Mouse (Mus musculus) intestine, embryonic 15.5 days (tissue): ENCODE measurements around the gene Pdha1. TPM values are rescaled to one million over a fixed set of nuclear protein-coding genes. Genes with fewer than 3 reads are reported as not detected.

Experiments used
- ATAC-seq: fragments of 200-750 bp; cut with Nextera tagmentation; 2 replicates; pipeline ENCODE4 v1.8.0; 2017; ENCODE audit warnings: moderate TSS enrichment, moderate library complexity
- H3K27ac ChIP-seq: fragments of 300-500 bp; sonication (generic); 2 replicates; pipeline ENCODE4 v1.5.1; 2015; ENCODE audit warnings: mild to moderate bottlenecking, inconsistent platforms
- H3K27me3 ChIP-seq: fragments of 300-500 bp; sonication (generic); replicated peaks from 2 replicates; pipeline ENCODE4 v1.6.1; 2015; ENCODE audit warnings: inconsistent platforms
- H3K36me3 ChIP-seq: fragments of 300-500 bp; sonication (generic); 2 replicates; pipeline ENCODE4 v1.6.1; 2015; ENCODE audit warnings: inconsistent platforms
- H3K4me1 ChIP-seq: fragments of 300-500 bp; sonication (generic); replicated peaks from 2 replicates; pipeline ENCODE4 v1.6.1; 2015; ENCODE audit warnings: inconsistent platforms
- H3K4me2 ChIP-seq: fragments of 300-500 bp; sonication (generic); replicated peaks from 2 replicates; pipeline ENCODE4 v1.6.1; 2015; ENCODE audit warnings: mild to moderate bottlenecking, inconsistent platforms
- H3K4me3 ChIP-seq: fragments of 300-500 bp; sonication (generic); replicated peaks from 2 replicates; pipeline ENCODE4 v1.5.1; 2015; ENCODE audit warnings: inconsistent platforms
- H3K9ac ChIP-seq: fragments of 300-500 bp; sonication (generic); 2 replicates; pipeline ENCODE4 v1.6.1; 2015; ENCODE audit warnings: inconsistent platforms
- H3K9me3 ChIP-seq: fragments of 300-500 bp; sonication (generic); 2 replicates; pipeline ENCODE4 v1.6.1; 2016; ENCODE audit warnings: inconsistent platforms
- WGBS: fragments of 180-500 bp; shearing (Covaris S2); methylation state at CpG from one replicate; pipeline ENCODE4 v1.1.7; 2015; 5-methylcytosine and 5-hydroxymethylcytosine counted together
- polyA plus RNA-seq: library from polyadenylated mRNA; unstranded; fragments of >200 nt; fragmentation: Nextera tagmentation; extraction: Ambion mirVana; gene quantifications from 2 replicates; pipeline ENCODE4 v1.2.1, GENCODE M21; 2015

Gene Pdha1
- polyA plus RNA-seq: 141 and 145 TPM in 2 replicates

DNA sequence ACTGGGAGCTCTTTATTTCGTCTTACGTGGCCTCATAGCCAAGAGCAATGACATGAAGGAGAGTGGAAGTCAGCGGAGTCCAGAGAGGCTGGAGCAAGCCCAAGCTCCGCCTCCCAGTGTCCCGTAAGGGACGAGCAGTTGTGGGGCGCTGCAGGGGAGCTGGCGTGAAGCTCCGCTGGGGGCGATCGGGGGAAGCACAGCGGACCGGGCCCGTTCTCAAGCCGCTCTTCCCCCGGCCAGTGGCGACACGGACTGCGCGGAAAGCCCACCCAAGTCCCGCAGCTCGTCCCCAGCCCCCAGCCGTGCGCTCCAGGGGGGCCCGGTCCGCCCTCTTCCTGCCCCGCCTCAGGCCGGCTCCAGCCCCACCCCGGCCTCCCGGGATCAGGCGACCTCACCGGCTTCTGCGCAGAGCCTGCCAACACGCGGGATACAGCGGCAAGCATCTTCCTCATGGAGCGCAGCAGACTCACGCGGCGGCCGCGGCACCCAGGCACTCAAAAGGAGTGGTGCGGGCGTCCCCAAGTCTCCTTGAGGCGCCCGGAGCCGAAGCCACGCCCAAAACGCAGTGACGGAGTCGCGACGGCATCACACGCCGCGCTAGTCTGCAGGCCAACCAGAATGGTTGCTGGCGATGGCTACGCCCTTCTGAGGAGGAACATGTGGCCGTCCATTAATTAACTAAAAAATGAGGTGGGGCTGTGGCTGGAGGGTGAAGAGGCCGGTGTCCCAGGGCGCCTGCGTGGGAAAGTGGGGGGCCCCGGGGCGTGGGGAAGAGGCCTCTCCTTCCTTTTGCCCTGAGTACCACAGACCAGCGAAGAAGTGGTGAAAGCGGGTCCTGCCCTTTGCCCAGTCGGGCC is at the start of gene Pdha1:
Pdha1 (minus strand) TSS at position 553 of the 857 bp plus-strand sequence.
- no peaks in the 10 kb centered on the region for H3K9me3 ChIP-seq
- WGBS: 20% methylated on average over 64 of the region's 67 CpGs
- H3K4me1 ChIP-seq: no peaks in the 10 kb centered on the region
- peak within 1 kb of the TSS; percentile 66 for H3K9ac ChIP-seq
- peak within 1 kb of the TSS; percentile 58 for H3K4me2 ChIP-seq
- H3K27me3 ChIP-seq: no peaks in the 10 kb centered on the region
- no peaks in the 10 kb centered on the region for H3K36me3 ChIP-seq
- ATAC-seq: peak; percentile 98
- peak within 1 kb of the TSS; percentile 94 for H3K27ac ChIP-seq
- H3K4me3 ChIP-seq: peak within 1 kb of the TSS; percentile 58

DNA sequence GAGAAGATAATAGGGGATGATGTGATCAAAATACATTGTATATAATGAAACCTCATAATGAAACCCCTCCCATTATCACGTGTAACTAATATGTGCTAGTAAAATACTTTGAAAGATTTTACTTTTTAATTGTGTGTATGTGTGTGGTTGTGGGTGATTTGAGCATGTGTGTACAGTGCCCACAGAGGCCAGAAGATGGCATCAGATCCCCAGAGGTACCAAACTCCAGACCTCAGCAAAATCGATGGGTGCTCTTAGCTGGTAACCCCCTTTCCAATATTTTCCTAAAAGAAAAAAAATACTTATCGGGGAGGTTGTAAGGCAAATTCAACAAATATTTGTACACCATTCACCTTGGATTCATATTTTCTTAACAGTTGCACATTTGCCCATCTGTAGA is 40.8 kb upstream of the Pdha1 start:
- no peak overlapping the region for H3K9ac ChIP-seq
- H3K4me1 ChIP-seq: no peaks in the 10 kb centered on the region
- no peaks in the 10 kb centered on the region for H3K27me3 ChIP-seq
- 69% methylated on average over 3 of the region's 3 CpGs for WGBS
- no peaks in the 10 kb centered on the region for H3K9me3 ChIP-seq
- no peak for ATAC-seq
- no peak overlapping the region for H3K27ac ChIP-seq
- no peaks in the 10 kb centered on the region for H3K36me3 ChIP-seq
- no peak overlapping the region for H3K4me3 ChIP-seq
- no peak overlapping the region for H3K4me2 ChIP-seq

DNA sequence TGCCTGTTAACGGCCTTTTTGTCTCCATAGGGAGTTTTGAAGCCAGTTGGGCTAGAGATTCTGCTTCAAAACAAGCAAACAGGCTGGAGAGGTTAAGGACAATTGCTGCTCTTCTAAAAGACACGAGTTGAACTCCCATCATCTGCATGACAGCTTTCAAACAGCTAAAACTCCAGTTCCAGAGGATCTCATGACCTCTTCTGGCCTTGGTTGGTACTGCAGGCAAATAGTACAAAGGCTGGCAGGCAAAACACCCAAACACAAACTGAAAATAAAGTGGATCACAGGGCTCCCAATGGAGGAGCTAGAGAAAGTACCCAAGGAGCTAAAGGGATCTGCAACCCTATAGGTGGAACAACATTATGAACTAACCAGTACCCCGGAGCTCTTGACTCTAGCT is 31.9 kb upstream of the Pdha1 start:
- H3K4me1 ChIP-seq: no peaks in the 10 kb centered on the region

DNA sequence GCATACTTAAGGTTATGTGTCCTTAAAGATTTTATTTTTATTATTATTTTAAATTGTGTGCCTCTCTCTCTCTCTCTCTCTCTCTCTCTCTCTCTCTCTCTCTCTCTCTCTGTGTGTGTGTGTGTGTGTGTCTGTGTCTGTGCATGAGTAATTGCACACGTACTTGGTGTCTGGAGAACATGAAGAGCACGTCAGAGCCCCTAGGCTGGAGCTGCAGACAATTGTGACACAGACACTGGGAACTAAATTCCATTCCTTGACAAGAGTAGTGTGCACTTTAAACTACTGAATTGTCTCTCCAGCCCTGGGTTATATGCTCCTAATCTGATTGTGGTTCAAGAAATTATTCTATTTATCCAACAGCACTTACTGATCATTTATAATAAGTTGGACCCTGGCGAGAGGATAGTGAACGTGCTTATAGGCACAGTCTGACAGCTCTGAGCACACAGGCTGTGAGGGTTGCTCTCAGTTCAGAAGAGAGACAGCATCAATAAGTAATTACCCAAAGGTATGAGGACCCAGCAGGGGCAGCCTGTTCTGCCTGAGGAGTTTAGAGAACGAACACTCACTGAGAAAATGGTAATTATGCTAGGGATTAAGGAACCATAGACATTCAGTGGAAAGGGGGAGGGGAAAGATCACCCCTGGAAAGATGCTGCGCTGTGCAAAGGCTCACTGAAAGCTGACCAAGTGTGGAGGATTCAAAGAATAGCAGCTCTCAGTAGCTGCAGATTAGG is 28.2 kb upstream of the Pdha1 start:
- ATAC-seq: no peak
- Histone ChIP-seq H3K4me2 (no peak overlapping the region), H3K9me3 (no peaks in the 10 kb centered on the region), H3K4me1 (no peaks in the 10 kb centered on the region), H3K4me3 (no peak overlapping the region), H3K27ac (no peak overlapping the region), H3K36me3 (no peaks in the 10 kb centered on the region), H3K27me3 (no peaks in the 10 kb centered on the region), H3K9ac (no peak overlapping the region)
- WGBS: 31% methylated on average over 6 of the region's 6 CpGs

More for the DNA sequence above, 31.9 kb upstream of the Pdha1 start:
- Histone ChIP-seq H3K4me3 (no peak overlapping the region), H3K9ac (no peak overlapping the region), H3K4me2 (no peak overlapping the region), H3K9me3 (no peaks in the 10 kb centered on the region), H3K36me3 (no peaks in the 10 kb centered on the region), H3K27me3 (no peaks in the 10 kb centered on the region), H3K27ac (no peak overlapping the region)
- ATAC-seq: no peak
- WGBS: 10% methylated on average over 2 of the region's 3 CpGs

DNA sequence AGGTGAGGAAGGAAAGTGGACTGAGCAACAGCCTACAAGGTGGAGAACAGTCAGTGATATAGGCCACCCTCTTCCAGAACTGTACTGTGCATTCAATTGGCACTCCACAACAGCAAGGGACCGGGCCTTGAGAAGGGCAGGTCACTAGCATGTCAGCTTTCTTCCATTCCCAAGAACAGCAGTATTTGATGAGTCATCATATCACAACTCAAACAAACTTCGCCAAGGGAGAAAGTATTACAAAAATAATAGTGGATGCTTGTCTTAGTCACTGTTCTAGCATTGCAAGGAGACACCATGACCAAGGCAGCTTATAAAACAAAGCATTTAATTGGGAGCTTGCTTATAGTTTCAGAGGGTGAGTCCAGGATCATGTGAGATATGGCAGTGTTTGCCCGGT is 26.0 kb upstream of the Pdha1 start:
- Histone ChIP-seq H3K4me2 (no peak overlapping the region), H3K4me1 (no peaks in the 10 kb centered on the region), H3K36me3 (no peaks in the 10 kb centered on the region), H3K9me3 (no peaks in the 10 kb centered on the region), H3K4me3 (no peak overlapping the region), H3K9ac (no peak overlapping the region), H3K27ac (no peak overlapping the region), H3K27me3 (no peaks in the 10 kb centered on the region)
- 88% methylated on average over 3 of the region's 3 CpGs for WGBS
- ATAC-seq: no peak

DNA sequence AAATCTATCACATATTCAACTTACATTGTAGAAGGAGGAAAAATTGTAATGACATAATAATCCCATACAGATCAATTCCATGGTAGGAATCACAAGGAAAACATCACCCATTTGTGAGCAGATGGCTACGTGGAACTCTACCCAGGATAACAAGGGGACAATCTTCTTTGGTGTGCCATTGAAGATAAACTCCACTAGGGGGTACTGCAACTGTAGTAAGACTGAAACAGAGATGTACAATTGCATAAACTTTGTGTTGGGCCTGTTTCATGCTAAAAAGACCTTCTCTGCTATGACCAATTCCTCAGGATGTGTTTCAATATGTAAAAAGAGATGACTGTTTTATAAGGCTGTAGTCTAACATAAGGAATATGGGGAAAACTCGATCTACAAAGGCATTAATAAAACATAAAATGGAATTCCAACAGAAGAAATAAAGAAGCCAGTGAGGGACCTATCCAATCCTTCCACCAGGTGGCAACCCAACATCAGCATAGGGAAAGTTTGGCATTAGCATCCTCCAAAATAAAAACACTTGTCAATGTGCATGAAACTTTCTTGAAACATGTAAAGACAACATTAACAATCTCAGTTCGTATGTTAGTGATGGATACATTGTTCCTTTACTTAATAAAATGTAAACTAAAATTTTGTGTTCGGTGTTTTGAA is 15.1 kb upstream of the Pdha1 start:
- H3K27me3 ChIP-seq: no peaks in the 10 kb centered on the region
- no peak overlapping the region for H3K4me3 ChIP-seq
- H3K4me1 ChIP-seq: no peaks in the 10 kb centered on the region
- no peak overlapping the region for H3K27ac ChIP-seq
- no peak overlapping the region for H3K9ac ChIP-seq
- no peaks in the 10 kb centered on the region for H3K36me3 ChIP-seq
- H3K4me2 ChIP-seq: no peak overlapping the region
- 62% methylated on average over 4 of the region's 4 CpGs for WGBS
- H3K9me3 ChIP-seq: no peaks in the 10 kb centered on the region
- no peak for ATAC-seq

DNA sequence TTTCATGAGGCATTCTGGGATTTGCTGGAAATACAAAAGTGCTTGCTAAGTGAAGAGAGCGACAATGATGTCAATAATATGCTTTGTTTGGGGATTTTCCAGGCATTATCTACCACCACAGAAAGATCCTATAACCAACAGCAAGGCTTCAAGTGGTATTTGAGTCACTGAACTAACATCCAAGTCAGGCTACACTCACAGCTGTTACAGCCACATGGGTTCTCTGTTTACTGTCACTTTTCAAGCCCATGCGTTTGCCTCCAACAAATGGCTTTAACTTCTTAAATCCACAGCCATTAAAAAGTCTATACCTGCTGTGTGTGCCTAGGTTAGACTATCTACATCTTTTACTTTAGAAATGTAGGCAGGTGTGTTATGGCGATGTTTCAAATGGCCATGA is 10.6 kb upstream of the Pdha1 start:
- no peak overlapping the region for H3K4me3 ChIP-seq
- no peaks in the 10 kb centered on the region for H3K4me1 ChIP-seq
- no peak overlapping the region for H3K4me2 ChIP-seq
- H3K9me3 ChIP-seq: no peaks in the 10 kb centered on the region
- H3K27me3 ChIP-seq: no peaks in the 10 kb centered on the region
- H3K27ac ChIP-seq: no peak overlapping the region
- no peaks in the 10 kb centered on the region for H3K36me3 ChIP-seq
- no peak for ATAC-seq
- H3K9ac ChIP-seq: no peak overlapping the region
- 81% methylated on average over 3 of the region's 3 CpGs for WGBS

DNA sequence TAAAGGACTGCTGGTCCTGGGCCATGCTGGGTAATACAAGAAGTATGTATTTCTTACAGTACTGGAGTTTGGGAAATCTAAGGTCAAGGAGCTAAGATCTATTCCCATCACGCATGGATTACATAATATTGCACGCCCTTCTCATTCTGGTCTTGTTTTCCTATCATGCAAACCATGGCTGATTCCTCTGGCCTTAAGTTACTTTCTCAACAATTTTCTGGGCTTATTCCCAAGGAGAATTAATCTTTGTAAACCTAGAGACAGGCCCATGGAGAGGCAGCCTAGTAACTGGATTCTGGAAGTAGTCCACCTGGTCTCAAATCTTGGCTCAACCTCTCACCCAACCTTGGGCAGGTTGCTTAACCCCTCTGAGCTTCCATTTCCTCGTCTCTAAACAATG is 9.2 kb upstream of the Pdha1 start:
- no peaks in the 10 kb centered on the region for H3K27me3 ChIP-seq
- H3K36me3 ChIP-seq: no peaks in the 10 kb centered on the region
- H3K9ac ChIP-seq: no peak overlapping the region
- no peak for ATAC-seq
- no peak overlapping the region for H3K4me3 ChIP-seq
- WGBS: 86% methylated on average over 3 of the region's 3 CpGs
- H3K4me2 ChIP-seq: no peak overlapping the region
- H3K4me1 ChIP-seq: no peaks in the 10 kb centered on the region
- H3K9me3 ChIP-seq: no peaks in the 10 kb centered on the region
- H3K27ac ChIP-seq: no peak overlapping the region

DNA sequence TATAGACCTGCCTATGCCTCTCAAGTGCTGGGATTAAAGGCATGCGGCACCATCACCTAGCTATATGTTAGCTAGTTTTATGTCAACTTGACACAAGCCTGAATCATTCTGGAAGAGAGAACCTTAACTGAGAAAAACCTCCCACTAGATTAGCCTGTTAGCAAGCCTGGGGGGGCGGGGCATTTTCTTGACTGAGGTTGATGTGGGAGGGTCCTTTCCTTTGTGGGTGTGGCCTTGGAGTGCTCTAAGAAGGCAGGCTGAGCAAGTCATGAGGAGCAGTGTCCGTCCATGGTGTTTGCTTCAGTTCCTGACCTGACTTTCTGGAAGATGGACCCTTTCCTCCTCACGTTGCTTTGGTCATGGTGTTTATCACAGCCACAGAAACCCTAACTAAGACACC is 8.6 kb upstream of the Pdha1 start:
- Histone ChIP-seq H3K9me3 (no peaks in the 10 kb centered on the region), H3K27ac (no peak overlapping the region), H3K36me3 (no peaks in the 10 kb centered on the region), H3K9ac (no peak overlapping the region), H3K4me2 (no peak overlapping the region), H3K4me1 (no peaks in the 10 kb centered on the region), H3K4me3 (no peak overlapping the region), H3K27me3 (no peaks in the 10 kb centered on the region)
- ATAC-seq: no peak
- 83% methylated on average over 4 of the region's 4 CpGs for WGBS

DNA sequence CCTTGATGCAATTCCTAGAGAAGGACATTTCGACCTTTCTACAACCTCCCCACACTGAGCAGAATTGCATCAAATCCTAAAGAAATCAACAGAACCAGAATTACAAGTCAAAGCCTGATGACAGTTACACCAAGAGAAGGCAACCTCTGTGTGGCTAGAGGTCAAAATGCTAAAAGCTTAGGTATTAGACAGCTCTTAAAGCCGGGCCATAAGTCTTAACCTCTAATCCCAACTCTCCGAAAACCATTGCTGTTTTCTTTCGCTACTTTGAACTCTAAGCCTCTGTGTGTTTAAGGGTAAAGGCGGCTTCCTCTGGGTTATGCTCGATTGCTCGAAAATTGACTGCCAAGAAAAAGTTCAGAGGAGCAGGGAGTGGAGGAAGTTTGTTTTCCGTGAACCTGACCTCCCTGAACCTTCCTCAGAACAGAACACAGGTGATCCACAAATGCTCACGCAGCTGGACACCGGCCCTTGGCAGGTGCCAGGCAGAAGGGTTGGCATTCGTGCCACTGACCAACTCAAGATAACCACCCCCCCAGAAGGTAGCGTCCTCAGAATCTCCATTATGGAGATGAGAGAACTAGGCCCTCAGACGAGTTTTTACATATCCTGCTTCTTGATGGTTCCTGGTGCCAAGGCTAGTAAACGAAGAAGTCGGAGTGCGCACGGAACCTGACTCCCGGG is 894 bp downstream of the Pdha1 start:
- H3K9me3 ChIP-seq: no peaks in the 10 kb centered on the region
- H3K4me1 ChIP-seq: no peaks in the 10 kb centered on the region
- ATAC-seq: peak; percentile 11
- H3K27me3 ChIP-seq: no peaks in the 10 kb centered on the region
- H3K9ac ChIP-seq: peak overlapping the region; percentile 66
- 32% methylated on average over 18 of the region's 18 CpGs for WGBS
- peak overlapping the region; percentile 58 for H3K4me3 ChIP-seq
- H3K4me2 ChIP-seq: peak overlapping the region; percentile 57
- no peaks in the 10 kb centered on the region for H3K36me3 ChIP-seq
- peak overlapping the region; percentile 94 for H3K27ac ChIP-seq

DNA sequence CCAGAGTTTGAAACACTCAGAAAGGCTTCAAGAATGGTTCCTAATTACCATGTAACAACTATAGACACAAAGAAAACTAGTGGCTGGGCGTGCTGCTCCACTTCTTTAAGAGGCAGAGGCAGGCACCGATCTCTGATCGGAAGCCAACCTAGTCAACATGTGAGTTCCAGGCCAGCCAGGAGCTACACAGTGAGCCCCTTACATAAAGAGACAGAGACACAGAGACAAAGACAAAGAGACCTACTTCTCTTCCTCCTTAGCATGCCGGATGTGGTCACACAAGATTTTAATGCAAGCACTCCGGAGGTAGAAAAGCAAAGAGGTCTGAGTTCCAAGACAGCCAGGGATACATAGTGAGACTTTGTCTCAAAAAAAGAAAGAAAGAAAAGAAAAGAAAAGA is 2.1 kb downstream of the Pdha1 start:
- H3K4me3 ChIP-seq: peak overlapping the region; percentile 12; the same call in 1 of the 2 replicates
- H3K9ac ChIP-seq: no peak overlapping the region
- no peaks in the 10 kb centered on the region for H3K27me3 ChIP-seq
- H3K36me3 ChIP-seq: no peaks in the 10 kb centered on the region
- no peaks in the 10 kb centered on the region for H3K4me1 ChIP-seq
- 53% methylated on average over 5 of the region's 5 CpGs for WGBS
- no peak overlapping the region for H3K27ac ChIP-seq
- H3K9me3 ChIP-seq: no peaks in the 10 kb centered on the region
- H3K4me2 ChIP-seq: peak overlapping the region; percentile 57
- no peak for ATAC-seq

DNA sequence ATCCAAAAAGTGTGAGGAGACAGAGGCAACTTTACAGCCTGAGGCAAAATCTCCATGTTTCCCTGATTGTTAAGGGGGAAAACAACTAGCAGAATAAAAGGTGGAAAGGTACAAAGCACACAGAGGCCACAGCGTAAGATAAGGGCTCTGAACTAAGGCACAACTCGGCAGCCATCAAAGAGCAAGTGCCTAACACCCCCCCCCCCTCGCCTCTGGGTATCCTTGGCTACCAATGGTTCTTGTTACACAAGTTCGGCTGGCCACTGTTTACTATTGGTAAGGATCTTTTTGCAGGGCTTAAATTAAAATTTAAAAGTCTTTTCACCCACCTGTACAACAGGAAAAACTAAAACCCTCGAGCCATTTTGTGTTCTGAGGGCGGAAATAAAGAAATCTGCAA is 2.5 kb downstream of the Pdha1 start:
- WGBS: 50% methylated on average over 6 of the region's 6 CpGs
- Histone ChIP-seq H3K4me2 (peak overlapping the region; percentile 57; the same call in 1 of the 2 replicates), H3K27ac (no peak overlapping the region), H3K4me1 (no peaks in the 10 kb centered on the region), H3K9ac (no peak overlapping the region), H3K36me3 (no peaks in the 10 kb centered on the region), H3K27me3 (no peaks in the 10 kb centered on the region), H3K4me3 (0 out of 2 replicates have a peak overlapping the region, but pooled peaks have one; percentile 12), H3K9me3 (no peaks in the 10 kb centered on the region)
- ATAC-seq: no peak
